Mouse (Mus musculus) heart, embryonic 14.5 days (tissue): ENCODE measurements at regions not wholly inside any gene's neighbourhood (a gene's known extent, or its start where the extent isn't known, plus 50 kb on each side); places are given as distances from the start of the nearest gene placed in this dataset.

ENCODE experiments used
- ATAC-seq: fragments of 200-750 bp; cut with Nextera tagmentation; 2 replicates; pipeline ENCODE4 v1.8.0; 2017; ENCODE audit warnings: low read depth, moderate TSS enrichment; ENCODE audit not compliant: insufficient number of reproducible peaks, insufficient read depth, low FRiP score
- H3K27ac ChIP-seq, 2 experiments: fragments of 200-500 bp in 1 of 2; fragments of 300-500 bp in 1 of 2; sonication (generic) in 1 of 2; replicated peaks in 1 of 2; 2 replicates each; pipeline ENCODE4 v1.5.1; 2012 to 2014; ENCODE audit warnings: low read depth in 2 of 2, low read length in 2 of 2, control low read depth in 1 of 2, mild to moderate bottlenecking in 1 of 2, mixed read lengths in 1 of 2; ENCODE audit not compliant: control insufficient read depth in 1 of 2, insufficient read depth in 1 of 2
- H3K27me3 ChIP-seq: fragments of 300-500 bp; sonication (generic); 2 replicates; pipeline ENCODE4 v1.6.1; 2014; ENCODE audit warnings: mild to moderate bottlenecking, low read length, control low read depth; ENCODE audit not compliant: control insufficient read depth, insufficient read depth
- H3K36me3 ChIP-seq: fragments of 300-500 bp; sonication (generic); 2 replicates; pipeline ENCODE4 v1.6.1; 2014; ENCODE audit warnings: mild to moderate bottlenecking, control low read depth, low read length, mixed read lengths; ENCODE audit not compliant: control insufficient read depth, insufficient read depth
- H3K4me1 ChIP-seq, 2 experiments: fragments of 200-500 bp in 1 of 2; fragments of 300-500 bp in 1 of 2; sonication (generic) in 1 of 2; 2 replicates each; pipeline ENCODE4 v1.6.1; 2012 to 2014; ENCODE audit warnings: low read length in 2 of 2, control low read depth in 1 of 2, mixed read lengths in 1 of 2; ENCODE audit not compliant: control insufficient read depth in 2 of 2, insufficient read depth in 2 of 2
- H3K4me2 ChIP-seq: fragments of 300-500 bp; sonication (generic); 2 replicates; pipeline ENCODE4 v1.6.1; 2014; ENCODE audit warnings: mild to moderate bottlenecking, low read length
- H3K4me3 ChIP-seq, 2 experiments: fragments of 200-500 bp in 1 of 2; fragments of 300-500 bp in 1 of 2; sonication (generic) in 1 of 2; 2 replicates each; pipeline ENCODE4 v1.5.1; 2012 to 2014; ENCODE audit warnings: low read length in 2 of 2, mild to moderate bottlenecking in 2 of 2, control low read depth in 1 of 2, low read depth in 1 of 2, moderate library complexity in 1 of 2; ENCODE audit not compliant: control insufficient read depth in 1 of 2, insufficient read depth in 1 of 2
- H3K9ac ChIP-seq: fragments of 300-500 bp; sonication (generic); 2 replicates; pipeline ENCODE4 v1.6.1; 2014; ENCODE audit warnings: mild to moderate bottlenecking, low read length
- H3K9me3 ChIP-seq: fragments of 300-500 bp; sonication (generic); 2 replicates; pipeline ENCODE4 v1.6.1; 2016; ENCODE audit warnings: low read length, control low read depth; ENCODE audit not compliant: control insufficient read depth
- WGBS: fragments of 180-500 bp; shearing (Covaris S2); extraction: QIAGEN DNeasy Blood & Tissue Kit; methylation state at CpG from one replicate; pipeline ENCODE4 v1.1.7; 2014; 5-methylcytosine and 5-hydroxymethylcytosine counted together

- Histone ChIP-seq H3K4me3 (no peak overlapping the region), H3K36me3 (no peaks in the 10 kb centered on the region), H3K4me1 (peaks cover 5 to 9% of the 10 kb centered on the region in 2 experiments), H3K9me3 (no peaks in the 10 kb centered on the region), H3K27me3 (no peaks in the 10 kb centered on the region), H3K27ac (no peak overlapping the region), H3K4me2 (no peak overlapping the region), H3K9ac (no peak overlapping the region)
- ATAC-seq = no peak
- WGBS = 48% methylated on average over 11 of the region's 11 CpGs
These were observed 219.7 kb downstream of the Bcl2l11 start for GRCm38 (mm10) chr2:128345557-128345956.

- Histone ChIP-seq H3K27me3 (no peaks in the 10 kb centered on the region), H3K4me3 (no peak overlapping the region), H3K4me2 (no peak overlapping the region), H3K36me3 (no peaks in the 10 kb centered on the region), H3K4me1 (peaks cover 0 to 2% of the 10 kb centered on the region in 2 experiments; a peak in 2 of 4 replicates), H3K27ac (no peak overlapping the region), H3K9me3 (no peaks in the 10 kb centered on the region), H3K9ac (no peak overlapping the region)
- WGBS = 65% methylated on average over 2 of the region's 2 CpGs
- no peak for ATAC-seq
These were observed 222.7 kb downstream of the Bcl2l11 start for GRCm38 (mm10) chr2:128348556-128348955.

- Histone ChIP-seq H3K27ac (no peak overlapping the region), H3K4me3 (no peak overlapping the region), H3K36me3 (no peaks in the 10 kb centered on the region), H3K9ac (no peak overlapping the region), H3K4me2 (no peak overlapping the region), H3K9me3 (no peaks in the 10 kb centered on the region), H3K4me1 (no peaks in the 10 kb centered on the region), H3K27me3 (no peaks in the 10 kb centered on the region)
- no peak for ATAC-seq
- WGBS = 88% methylated on average over 16 of the region's 16 CpGs
These were observed 225.6 kb downstream of the Bcl2l11 start for GRCm38 (mm10) chr2:128351405-128351804.

GRCm38 (mm10) chr2:128352533-128352932, 226.7 kb downstream of the Bcl2l11 start:
- WGBS = 77% methylated on average over 1 of the region's 1 CpGs

GRCm38 (mm10) chr2:128353457-128353856, 227.6 kb downstream of the Bcl2l11 start:
- H3K27ac ChIP-seq = no peak overlapping the region
- no peak overlapping the region for H3K4me2 ChIP-seq
- ATAC-seq = no peak
- H3K27me3 ChIP-seq = no peaks in the 10 kb centered on the region
- no peaks in the 10 kb centered on the region for H3K36me3 ChIP-seq
- no peaks in the 10 kb centered on the region for H3K4me1 ChIP-seq
- no peaks in the 10 kb centered on the region for H3K9me3 ChIP-seq
- H3K9ac ChIP-seq = no peak overlapping the region
- H3K4me3 ChIP-seq = no peak overlapping the region
- WGBS = 62% methylated on average over 3 of the region's 3 CpGs

More at GRCm38 (mm10) chr2:128352533-128352932, 226.7 kb downstream of the Bcl2l11 start:
- H3K9me3 ChIP-seq = no peaks in the 10 kb centered on the region
- H3K9ac ChIP-seq = no peak overlapping the region
- H3K4me1 ChIP-seq = no peaks in the 10 kb centered on the region
- no peaks in the 10 kb centered on the region for H3K36me3 ChIP-seq
- ATAC-seq = no peak
- no peak overlapping the region for H3K4me2 ChIP-seq
- no peak overlapping the region for H3K4me3 ChIP-seq
- H3K27ac ChIP-seq = no peak overlapping the region
- H3K27me3 ChIP-seq = no peaks in the 10 kb centered on the region

- 74% methylated on average over 4 of the region's 4 CpGs for WGBS
- H3K4me2 ChIP-seq = no peak overlapping the region
- H3K27me3 ChIP-seq = no peaks in the 10 kb centered on the region
- H3K9me3 ChIP-seq = no peaks in the 10 kb centered on the region
- no peak overlapping the region for H3K9ac ChIP-seq
- no peaks in the 10 kb centered on the region for H3K4me1 ChIP-seq
- no peaks in the 10 kb centered on the region for H3K36me3 ChIP-seq
- H3K27ac ChIP-seq = no peak overlapping the region
- ATAC-seq = no peak
- no peak overlapping the region for H3K4me3 ChIP-seq
These were observed 230.5 kb downstream of the Bcl2l11 start for GRCm38 (mm10) chr2:128356326-128356725.

- H3K4me3 ChIP-seq = no peak overlapping the region
- no peak overlapping the region for H3K9ac ChIP-seq
- ATAC-seq = no peak
- no peaks in the 10 kb centered on the region for H3K9me3 ChIP-seq
- H3K27ac ChIP-seq = no peak overlapping the region
- no peaks in the 10 kb centered on the region for H3K36me3 ChIP-seq
- WGBS = 75% methylated on average over 4 of the region's 4 CpGs
- peaks cover 6 to 8% of the 10 kb centered on the region in 2 experiments for H3K4me1 ChIP-seq
- no peak overlapping the region for H3K4me2 ChIP-seq
- no peaks in the 10 kb centered on the region for H3K27me3 ChIP-seq
These were observed 231.9 kb upstream of the Spdye4c start for GRCm38 (mm10) chr2:128359106-128359505.

GRCm38 (mm10) chr2:128360517-128360916, 230.5 kb upstream of the Spdye4c start:
- Histone ChIP-seq H3K4me3 (no peak overlapping the region), H3K27ac (no peak overlapping the region), H3K4me2 (no peak overlapping the region), H3K27me3 (no peaks in the 10 kb centered on the region), H3K9me3 (no peaks in the 10 kb centered on the region), H3K36me3 (no peaks in the 10 kb centered on the region), H3K9ac (no peak overlapping the region), H3K4me1 (peaks cover 16 to 22% of the 10 kb centered on the region in 2 experiments)
- 69% methylated on average over 5 of the region's 5 CpGs for WGBS
- ATAC-seq = no peak
